Comparison of ENCODE assay signal across 21 mouse cellular contexts in genomic region chr17:31514696-31515095, GRCm38 (mm10).
"Had no signal": no experiment of that assay in that cellular context is flagged by ENCODE, and none has a peak within 500 bp of the region (broad histone marks: within the 10 kb centered on the region; RNA-seq: fewer than 3 reads in every experiment).

No protein-coding gene starts in this region.

- H3K27ac ChIP-seq: kidney, embryonic 15.5 days; limb, embryonic 12.5 days; limb, embryonic 15.5 days; liver, embryonic 14.5 days; macrophage; stomach, postnatal 0 days had no signal

- ATAC-seq: liver, postnatal 0 days; lung, postnatal 0 days; midbrain, embryonic 16.5 days had no signal

- H3K4me2 ChIP-seq: kidney, embryonic 15.5 days; limb, embryonic 12.5 days; limb, embryonic 15.5 days; liver, embryonic 11.5 days; lung, embryonic 14.5 days had no signal

- H3K27me3 ChIP-seq: kidney, embryonic 15.5 days; limb, embryonic 12.5 days; limb, embryonic 15.5 days had no signal

- DNase-seq: kidney, adult 8-10 months; kidney, postnatal 10 days; kidney, postnatal 36 days; liver, postnatal 0 days; lung, embryonic 14.5 days; right cerebral cortex, adult 18-20 months; right cerebral cortex, postnatal 14 days; right cerebral cortex, postnatal 4 days; thymus, adult 2 months; thymus, postnatal 14 days; thymus, postnatal 4 days had no signal

- H3K9ac ChIP-seq: kidney, embryonic 15.5 days; limb, embryonic 12.5 days; limb, embryonic 15.5 days; liver, embryonic 14.5 days; liver, postnatal 0 days; lung, embryonic 14.5 days had no signal

- H3K9me3 ChIP-seq: kidney, embryonic 15.5 days; limb, embryonic 12.5 days; limb, embryonic 15.5 days had no signal

- H3K4me3 ChIP-seq: kidney, embryonic 15.5 days; limb, embryonic 12.5 days; limb, embryonic 15.5 days; myocyte had no signal
